Mouse (Mus musculus): ENCODE results near the gene Spop. TPM values are rescaled to one million over a fixed set of nuclear protein-coding genes. Genes with fewer than 3 reads are reported as not detected.

The Spop gene
- polyA plus RNA-seq, 1 experiment, result 94.8 TPM

GRCm38 (mm10) chr11:95527307-95527706 is 113.4 kb downstream of the Spop start:
- H3K4me1 ChIP-seq (ENCODE audit: control insufficient read depth, insufficient read depth, insufficient read length, low read length), result no peaks in the 10 kb centered on the region
- H3K27ac ChIP-seq (replicated peaks; ENCODE audit: low read depth, low read length), result no peak overlapping the region
- no peak overlapping the region for H3K4me3 ChIP-seq (ENCODE audit: insufficient read depth, low read depth, low read length)

- no peak overlapping the region for H3K4me3 ChIP-seq (ENCODE audit: insufficient read depth, low read depth, low read length)
- no peaks in the 10 kb centered on the region for H3K4me1 ChIP-seq (ENCODE audit: control insufficient read depth, insufficient read depth, insufficient read length, low read length)
- H3K27ac ChIP-seq (replicated peaks; ENCODE audit: low read depth, low read length), result no peak overlapping the region
Observed at GRCm38 (mm10) chr11:95528231-95528630, 114.4 kb downstream of the Spop start.

GRCm38 (mm10) chr11:95532353-95533072 is 118.6 kb downstream of the Spop start:
- H3K4me3 ChIP-seq (ENCODE audit: insufficient read depth, low read depth, low read length), result no peak overlapping the region
- no peak overlapping the region for H3K27ac ChIP-seq (replicated peaks; ENCODE audit: low read depth, low read length)

GRCm38 (mm10) chr11:95533484-95534160 is 119.7 kb downstream of the Spop start:
- Histone ChIP-seq H3K27ac (replicated peaks; ENCODE audit: low read depth, low read length) (no peak overlapping the region), H3K4me3 (ENCODE audit: insufficient read depth, low read depth, low read length) (no peak overlapping the region), H3K4me1 (ENCODE audit: control insufficient read depth, insufficient read depth, insufficient read length, low read length) (0 out of 2 replicates have a peak, but pooled peaks cover 1% of the 10 kb centered on the region)

More at GRCm38 (mm10) chr11:95532353-95533072, 118.6 kb downstream of the Spop start:
- H3K4me1 ChIP-seq (ENCODE audit: control insufficient read depth, insufficient read depth, insufficient read length, low read length), result no peaks in the 10 kb centered on the region

- H3K27ac ChIP-seq (replicated peaks; ENCODE audit: low read depth, low read length), result no peak overlapping the region
- H3K4me3 ChIP-seq (ENCODE audit: insufficient read depth, low read depth, low read length), result no peak overlapping the region
- 0 out of 2 replicates have a peak, but pooled peaks cover 3% of the 10 kb centered on the region for H3K4me1 ChIP-seq (ENCODE audit: control insufficient read depth, insufficient read depth, insufficient read length, low read length)
Observed at GRCm38 (mm10) chr11:95538378-95539104, 124.7 kb downstream of the Spop start.

GRCm38 (mm10) chr11:95540637-95541385 is 126.9 kb downstream of the Spop start:
- H3K4me3 ChIP-seq (ENCODE audit: insufficient read depth, low read depth, low read length), result no peak overlapping the region
- H3K27ac ChIP-seq (replicated peaks; ENCODE audit: low read depth, low read length), result no peak overlapping the region
- H3K4me1 ChIP-seq (ENCODE audit: control insufficient read depth, insufficient read depth, insufficient read length, low read length), result 0 out of 2 replicates have a peak, but pooled peaks cover 3% of the 10 kb centered on the region

Other genes starting within 250 kb of the Spop start
- gene Tac4, start 152.6 kb upstream of the Spop start, polyA plus RNA-seq (2012; ENCODE audit: insufficient read depth, insufficient read length, missing spikeins), result not detected in 2 replicates
- gene Kat7, start 103.8 kb upstream of the Spop start, polyA plus RNA-seq (2012; ENCODE audit: insufficient read depth, insufficient read length, missing spikeins), result 21.0 and 25.9 TPM in 2 replicates
- 11.0 and 14.8 TPM in 2 replicates for gene Fam117a, start 77.1 kb upstream of the Spop start, polyA plus RNA-seq (2012; ENCODE audit: insufficient read depth, insufficient read length, missing spikeins)
- 36.4 and 42.8 TPM in 2 replicates for gene Slc35b1, start 29.4 kb upstream of the Spop start, polyA plus RNA-seq (2012; ENCODE audit: insufficient read depth, insufficient read length, missing spikeins)
- not detected in 2 replicates for gene Nxph3, start 100.5 kb downstream of the Spop start, polyA plus RNA-seq (2012; ENCODE audit: insufficient read depth, insufficient read length, missing spikeins)
- gene Ngfr, start 173.7 kb downstream of the Spop start, polyA plus RNA-seq (2012; ENCODE audit: insufficient read depth, insufficient read length, missing spikeins), result 0.67 and 1.4 TPM in 2 replicates

All from brown adipose tissue, adult 24 weeks (tissue).